Mouse (Mus musculus) embryonic fibroblast, embryonic 13.5 days (primary cell): ENCODE measurements around the gene Bmp2k. TPM values are rescaled to one million over a fixed set of nuclear protein-coding genes. Genes with fewer than 3 reads are reported as not detected.
A peak's percentile ranks its signal among the peaks of the same experiment; 100 is the strongest.

ENCODE experiments used
- H3K27ac ChIP-seq: 2 replicates; pipeline ENCODE4 v1.5.1; 2012; ENCODE audit warnings: low read length, control low read depth, inconsistent platforms; ENCODE audit not compliant: insufficient read depth
- H3K4me1 ChIP-seq: 2 replicates; pipeline ENCODE4 v1.6.1; 2011; ENCODE audit warnings: low read length; ENCODE audit not compliant: control insufficient read depth, insufficient read depth
- H3K4me3 ChIP-seq: 2 replicates; pipeline ENCODE4 v1.5.1; 2011; ENCODE audit warnings: mild to moderate bottlenecking, control low read depth, low read length; ENCODE audit not compliant: insufficient read depth
- CTCF ChIP-seq: IDR thresholded peaks from 2 replicates; pipeline ENCODE4 v1.5.1; 2011; ENCODE audit warnings: mild to moderate bottlenecking, control low read depth, low read length, moderate library complexity, borderline replicate concordance; ENCODE audit not compliant: insufficient read depth
- POLR2A ChIP-seq: IDR thresholded peaks from 2 replicates; pipeline ENCODE4 v1.6.1; 2011; ENCODE audit warnings: low read depth, mild to moderate bottlenecking, control low read depth, low read length, moderate library complexity
- polyA plus RNA-seq: library from polyadenylated mRNA; stranded (reverse); fragments of >200 nt; gene quantifications from 2 replicates; pipeline ENCODE4 v1.2.4, GENCODE M21; 2011; ENCODE audit warnings: low read depth; ENCODE audit not compliant: missing spikeins, insufficient read length

Gene Bmp2k
- polyA plus RNA-seq, 1 experiment: 13.6 TPM

GRCm38 (mm10) chr5:97090034-97090784, 92.7 kb downstream of the Bmp2k start:
- H3K27ac ChIP-seq: no peak overlapping the region

DNA sequence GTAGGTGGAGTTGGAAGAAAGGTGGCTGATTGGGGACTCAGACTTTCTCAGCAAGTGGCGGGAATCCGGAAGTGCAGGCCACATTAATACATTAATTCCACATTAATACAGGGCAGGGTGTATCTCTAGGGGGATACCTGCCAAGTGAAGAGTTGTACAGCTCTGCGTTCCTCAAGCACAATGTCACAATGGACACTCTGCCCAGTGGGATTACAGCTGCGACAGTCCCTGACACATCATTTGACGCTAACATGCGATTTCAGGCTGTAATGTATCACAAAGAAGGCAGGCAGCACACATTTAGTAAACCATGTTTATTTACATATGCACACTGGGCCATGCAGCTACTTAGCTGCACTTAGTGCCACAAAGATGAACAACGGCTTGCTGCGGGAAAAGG, 95.5 kb downstream of the Bmp2k start:
- Histone ChIP-seq H3K4me3 (no peak overlapping the region), H3K4me1 (no peaks in the 10 kb centered on the region), H3K27ac (no peak overlapping the region)
- no peak for TF ChIP-seq CTCF
- no peak for TF ChIP-seq POLR2A

More at GRCm38 (mm10) chr5:97090034-97090784, 92.7 kb downstream of the Bmp2k start:
- TF ChIP-seq CTCF (no peak), POLR2A (no peak)
- Histone ChIP-seq H3K4me3 (no peak overlapping the region), H3K4me1 (no peaks in the 10 kb centered on the region)

GRCm38 (mm10) chr5:97095335-97095734, 97.8 kb downstream of the Bmp2k start:
- Histone ChIP-seq H3K27ac (no peak overlapping the region), H3K4me1 (no peaks in the 10 kb centered on the region), H3K4me3 (no peak overlapping the region)
- no peak for TF ChIP-seq POLR2A
- TF ChIP-seq CTCF: no peak

DNA sequence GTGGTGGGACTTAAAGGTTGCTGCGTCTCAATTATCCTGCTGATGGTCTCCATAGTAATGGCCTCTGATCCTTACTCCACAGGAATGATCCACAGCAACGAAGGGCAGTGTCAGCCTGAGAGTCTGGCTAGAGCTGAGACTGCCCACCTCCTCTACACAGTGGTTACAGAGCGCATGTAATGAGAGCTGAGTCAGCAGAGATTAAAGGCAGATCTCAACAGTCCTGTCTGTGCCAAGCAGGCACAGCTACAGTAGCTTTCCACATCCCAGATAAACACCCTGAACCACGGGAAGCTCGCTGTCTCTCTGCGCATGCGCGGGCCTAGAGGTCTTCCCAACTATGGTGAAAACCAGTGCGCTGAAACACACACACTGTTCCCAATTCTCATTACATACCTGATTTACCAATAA, 100.1 kb downstream of the Bmp2k start:
- H3K4me1 ChIP-seq: no peaks in the 10 kb centered on the region
- no peak for TF ChIP-seq POLR2A
- no peak for TF ChIP-seq CTCF

DNA sequence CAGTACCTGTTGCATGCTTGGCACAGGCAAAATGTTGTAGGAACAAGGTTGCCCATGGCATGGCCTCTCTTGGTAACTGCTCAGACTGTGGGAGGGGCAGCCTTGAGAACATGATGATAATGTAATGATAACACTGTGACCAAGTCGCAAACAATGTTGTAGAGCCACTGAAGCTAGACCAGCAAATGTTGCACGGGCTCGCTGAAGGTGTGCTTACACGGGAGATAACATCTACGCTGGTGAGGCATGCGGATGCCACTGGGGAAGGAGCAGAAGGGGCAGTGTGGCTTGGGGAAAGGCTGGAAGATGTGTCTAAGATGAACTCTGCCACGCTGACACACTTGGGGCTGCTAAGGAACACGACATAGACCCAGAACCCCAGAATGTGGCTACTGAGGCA, 102.5 kb downstream of the Bmp2k start:
- TF ChIP-seq CTCF (no peak), POLR2A (no peak)
- Histone ChIP-seq H3K27ac (no peak overlapping the region), H3K4me3 (no peak overlapping the region), H3K4me1 (no peaks in the 10 kb centered on the region)

More for the DNA sequence above, 100.1 kb downstream of the Bmp2k start:
- no peak overlapping the region for H3K27ac ChIP-seq
- no peak overlapping the region for H3K4me3 ChIP-seq

- H3K27ac ChIP-seq: no peak overlapping the region
- TF ChIP-seq CTCF: no peak
- TF ChIP-seq POLR2A: peak; percentile 48; the same call in 1 of the 2 replicates
- no peaks in the 10 kb centered on the region for H3K4me1 ChIP-seq
- H3K4me3 ChIP-seq: no peak overlapping the region
Observed at GRCm38 (mm10) chr5:97108333-97108732, 110.8 kb downstream of the Bmp2k start.

DNA sequence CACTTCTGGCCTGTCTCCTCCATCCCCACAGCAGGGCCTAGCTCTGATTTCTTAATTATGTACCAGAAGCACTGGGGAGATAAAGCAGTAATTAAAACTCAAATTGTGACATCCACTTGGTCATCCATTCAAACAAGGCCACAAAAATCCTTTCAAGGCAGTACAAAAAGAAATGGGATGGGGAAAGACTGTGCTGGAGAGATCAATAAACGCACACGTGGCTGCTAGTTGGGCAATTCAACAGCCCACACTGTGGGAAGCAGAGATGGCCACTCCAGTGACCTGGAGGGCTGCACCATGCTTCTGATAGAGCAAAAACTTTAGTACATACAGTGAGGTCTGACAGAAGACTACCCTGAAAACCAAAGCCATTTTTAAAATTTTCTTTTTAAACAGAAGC, 112.6 kb downstream of the Bmp2k start:
- no peak overlapping the region for H3K27ac ChIP-seq
- no peaks in the 10 kb centered on the region for H3K4me1 ChIP-seq
- no peak overlapping the region for H3K4me3 ChIP-seq
- TF ChIP-seq POLR2A (no peak), CTCF (no peak)

DNA sequence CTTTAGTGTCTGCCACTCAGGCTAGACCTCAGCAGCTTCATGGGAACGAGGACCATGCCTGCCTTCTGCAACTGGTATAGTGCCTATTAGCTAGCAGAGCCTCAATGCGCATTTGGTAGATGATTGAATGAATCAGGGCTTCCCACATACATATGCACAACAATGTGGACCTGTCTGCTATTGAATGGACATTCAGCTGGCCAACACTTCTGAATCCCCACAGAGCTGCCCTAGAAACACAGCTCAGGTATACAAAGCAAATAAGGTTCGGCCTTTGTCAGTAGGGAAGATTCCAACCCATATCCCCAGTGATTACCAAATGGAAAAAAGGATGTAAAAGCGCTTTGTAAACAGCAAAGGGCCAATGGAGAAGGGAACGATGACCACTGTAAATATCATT, 113.2 kb downstream of the Bmp2k start:
- no peak for TF ChIP-seq CTCF
- no peak for TF ChIP-seq POLR2A
- Histone ChIP-seq H3K4me3 (peak overlapping the region; percentile 98), H3K4me1 (no peaks in the 10 kb centered on the region), H3K27ac (no peak overlapping the region)

GRCm38 (mm10) chr5:97111207-97111910, 113.9 kb downstream of the Bmp2k start, which contains the start of gene Paqr3:
Paqr3 (minus strand) TSS chr5:97111596.
- no peak for TF ChIP-seq CTCF
- TF ChIP-seq POLR2A: peak; percentile 63
- peak within 1 kb of the TSS; percentile 98 for H3K4me3 ChIP-seq
- H3K27ac ChIP-seq: no peak within 1 kb of the TSS

GRCm38 (mm10) chr5:97124977-97125376, 127.5 kb downstream of the Bmp2k start:
- Histone ChIP-seq H3K4me3 (no peak overlapping the region), H3K27ac (no peak overlapping the region), H3K4me1 (no peaks in the 10 kb centered on the region)
- no peak for TF ChIP-seq POLR2A
- TF ChIP-seq CTCF: no peak

More at GRCm38 (mm10) chr5:97111207-97111910, 113.9 kb downstream of the Bmp2k start, which contains the start of gene Paqr3:
- no peaks in the 10 kb centered on the region for H3K4me1 ChIP-seq
